Mouse (Mus musculus) urinary bladder, postnatal 10 days (tissue): ENCODE measurements around the gene Dhx16.

ENCODE experiments used
- DNase-seq: peaks from one replicate; pipeline ENCODE4 v3.0.0; 2022; ENCODE audit warnings: low spot score

Gene Dhx16

GRCm38 (mm10) chr17:35859835-35860234 is 19.8 kb upstream of the Dhx16 start:
- no peak for DNase-seq

DNA sequence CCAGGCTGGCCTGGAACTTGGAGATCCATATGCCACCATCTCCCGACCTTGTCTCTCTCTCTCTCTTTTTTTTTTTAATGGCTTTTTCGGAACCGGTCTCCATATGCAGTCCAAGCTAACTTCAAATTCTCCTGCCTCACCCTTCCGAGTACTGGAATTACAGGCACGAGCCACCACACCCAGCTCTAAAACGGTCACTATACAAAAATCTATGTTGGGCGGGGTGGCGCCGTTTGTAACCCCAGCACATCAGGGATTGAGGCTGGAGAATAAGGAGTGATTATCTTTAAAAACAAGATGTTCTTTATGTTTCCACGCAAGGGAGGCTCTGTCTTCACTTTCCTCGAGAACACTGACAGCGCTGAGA is 18.8 kb upstream of the Dhx16 start:
- DNase-seq, result no peak

DNA sequence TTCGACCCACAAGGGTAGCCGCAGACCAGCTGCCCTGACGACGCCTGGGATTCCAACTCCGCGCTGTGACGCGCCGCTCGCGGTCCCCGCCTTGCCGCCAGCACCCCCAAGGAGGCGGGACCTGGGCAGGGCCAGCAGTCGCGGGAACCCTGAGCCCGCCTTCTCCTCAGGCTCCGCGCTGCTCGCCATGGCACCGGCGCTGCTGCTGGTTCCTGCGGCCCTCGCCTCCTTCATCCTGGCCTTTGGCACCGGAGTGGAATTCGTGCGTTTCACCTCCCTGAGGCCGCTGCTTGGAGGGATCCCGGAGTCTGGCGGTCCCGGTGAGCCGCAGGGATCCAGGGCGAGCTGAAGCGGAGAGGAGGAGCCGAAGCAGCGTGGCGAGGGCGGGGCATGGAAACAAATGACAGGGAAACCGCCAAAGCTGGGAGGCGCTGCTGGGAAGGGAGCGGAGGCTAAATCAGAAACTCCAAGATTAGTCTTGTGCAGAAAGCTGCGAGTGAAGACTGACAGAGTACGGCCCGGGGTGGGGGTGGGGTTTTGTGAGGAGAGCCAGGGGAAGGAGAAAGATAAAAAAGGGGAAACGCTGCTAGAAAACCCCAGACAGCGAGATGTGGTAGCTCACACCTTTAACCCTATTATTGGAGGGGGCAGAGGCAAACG is 18.3 kb upstream of the Dhx16 start, which contains the start of gene Nrm:
Gene Nrm (plus strand): TSS at position 121 of the 660 bp plus-strand sequence.
- DNase-seq, result peak; percentile 57

DNA sequence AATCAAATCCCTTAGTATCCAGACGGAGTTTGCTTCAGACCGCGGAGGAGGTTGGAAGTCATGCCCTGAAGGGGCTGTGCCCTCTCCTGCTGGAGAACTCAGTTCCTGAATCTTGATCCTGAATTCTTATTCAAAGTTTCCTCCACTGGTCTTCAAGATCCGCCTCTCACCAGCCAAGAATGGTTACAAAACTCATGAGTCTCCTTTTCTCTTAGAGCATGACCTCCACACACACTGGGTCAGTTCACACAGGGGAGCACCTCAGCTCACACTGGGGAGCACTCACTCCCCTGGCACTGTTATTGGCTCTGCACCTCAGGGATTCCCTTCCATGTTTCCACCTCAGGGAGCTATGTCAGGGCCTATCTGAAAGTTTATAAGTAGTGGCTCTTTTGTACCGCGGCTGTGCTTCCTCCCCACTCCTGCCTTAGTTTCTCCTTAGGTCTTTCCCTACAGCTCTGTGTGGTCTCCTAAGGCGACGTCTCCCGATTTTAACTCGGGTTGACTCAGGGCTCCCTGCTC is 14.7 kb upstream of the Dhx16 start:
- no peak for DNase-seq

DNA sequence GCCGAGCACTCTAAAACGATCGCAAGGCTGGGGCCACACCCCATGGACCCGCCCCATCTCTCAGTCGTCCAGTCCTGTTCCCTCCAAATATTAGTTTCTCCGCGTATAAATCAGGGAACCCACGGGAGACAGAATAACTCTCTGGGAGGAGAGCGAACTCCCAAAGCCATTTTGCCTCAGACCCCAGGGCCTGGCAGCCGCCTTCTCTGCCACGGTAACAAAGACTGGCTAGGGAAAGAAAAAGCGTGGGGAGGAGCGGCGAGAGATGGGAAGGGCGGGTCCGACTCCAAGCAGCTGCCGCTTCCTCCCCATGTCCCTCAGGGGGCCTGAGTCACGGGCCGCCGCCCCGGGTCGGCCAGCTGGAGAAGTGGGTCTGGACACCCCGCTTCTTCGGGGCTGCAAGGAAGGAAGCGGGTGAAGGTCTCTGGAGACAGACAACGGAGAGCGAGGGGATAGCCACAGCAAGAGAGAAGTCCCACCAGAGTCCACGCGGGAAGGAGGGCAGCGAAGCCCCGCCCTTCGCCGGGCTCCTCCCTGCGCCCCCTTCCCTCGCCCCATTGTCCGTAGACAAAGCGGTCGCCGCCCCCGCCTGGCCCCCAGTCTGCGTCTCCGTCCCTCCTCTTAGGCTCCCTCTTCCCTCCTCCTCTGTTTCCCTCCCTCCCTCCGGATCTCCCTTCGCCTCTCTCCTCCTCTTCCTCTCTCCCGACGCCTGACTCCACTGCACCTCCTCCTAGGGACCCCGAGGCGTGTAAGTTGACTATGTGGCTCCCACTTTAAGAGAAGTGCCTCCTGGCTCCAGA is 13.9 kb upstream of the Dhx16 start, which contains the start of gene Ppp1r18:
Gene Ppp1r18 (plus strand): TSS at position 113 of the 800 bp plus-strand sequence.
- DNase-seq, result peak; percentile 58

- no peak for DNase-seq
Measured at GRCm38 (mm10) chr17:35866281-35866831, 13.3 kb upstream of the Dhx16 start.

GRCm38 (mm10) chr17:35866911-35867890 is 12.4 kb upstream of the Dhx16 start:
- no peak for DNase-seq

DNA sequence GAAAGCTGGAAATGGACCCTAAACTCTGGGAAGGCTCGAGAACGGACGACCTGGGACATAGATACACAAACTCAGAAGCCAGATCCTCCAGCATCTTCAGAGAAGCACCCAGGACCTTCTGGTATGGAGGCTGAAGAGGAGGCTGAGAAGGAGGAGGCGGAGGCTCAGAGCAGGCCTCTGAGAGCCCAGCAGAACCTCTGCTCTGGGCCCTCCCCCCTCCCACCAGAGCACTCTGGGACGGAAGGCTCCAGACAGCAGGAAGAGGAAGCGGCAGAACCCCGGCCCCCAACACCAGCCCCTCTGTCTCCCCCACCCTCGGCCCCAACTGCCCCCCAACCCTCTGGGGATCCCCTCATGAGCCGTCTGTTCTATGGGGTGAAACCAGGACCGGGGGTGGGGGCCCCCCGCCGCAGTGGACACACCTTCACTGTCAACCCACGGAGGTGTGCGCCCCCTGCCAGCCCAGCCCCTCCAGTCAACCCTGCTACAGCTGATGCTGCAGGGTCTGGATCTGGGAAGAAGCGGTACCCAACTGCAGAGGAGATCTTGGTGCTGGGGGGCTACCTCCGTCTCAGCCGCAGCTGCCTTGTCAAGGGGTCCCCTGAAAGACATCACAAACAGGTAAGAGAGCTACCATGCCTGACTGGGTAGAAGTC is 11.3 kb upstream of the Dhx16 start:
- no peak for DNase-seq

- no peak for DNase-seq
Measured at GRCm38 (mm10) chr17:35868961-35869345, 10.7 kb upstream of the Dhx16 start.

DNA sequence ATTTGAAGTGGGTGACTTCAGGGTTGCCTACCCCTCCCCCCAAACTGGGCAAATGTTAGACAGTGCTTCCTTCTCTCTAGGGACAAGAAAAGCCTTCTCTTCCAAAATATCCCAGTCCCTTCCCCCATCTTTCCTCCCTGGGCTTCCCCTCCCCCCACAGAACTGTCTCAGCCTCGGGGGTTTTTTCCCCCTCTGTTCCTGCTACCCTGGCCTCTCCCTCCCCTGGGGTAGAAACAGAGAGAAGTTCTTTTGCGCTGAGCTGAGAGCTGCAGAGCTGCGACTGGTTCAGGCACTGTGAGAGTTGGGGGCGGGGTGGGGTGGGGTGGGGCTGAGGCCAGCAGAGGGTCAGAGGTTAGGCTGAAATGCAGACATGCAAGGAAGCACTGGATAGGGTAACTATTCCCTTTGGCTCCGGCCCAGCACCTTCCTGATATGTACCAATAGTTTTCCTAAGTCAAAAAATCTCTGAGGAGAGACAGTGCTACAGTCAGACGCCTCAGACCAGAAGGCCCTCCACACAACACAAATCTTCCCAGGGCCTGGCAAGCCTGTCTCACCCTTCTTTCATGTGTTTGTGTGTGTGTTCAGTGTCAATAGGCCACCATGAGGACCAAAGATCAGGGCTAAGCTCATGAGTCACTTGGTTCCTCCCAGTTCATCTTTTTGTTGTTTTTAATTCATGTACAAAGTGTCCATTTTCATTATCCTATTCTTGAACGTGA is 10.1 kb upstream of the Dhx16 start:
- no peak for DNase-seq

GRCm38 (mm10) chr17:35870151-35870883 is 9.3 kb upstream of the Dhx16 start:
- no peak for DNase-seq

DNA sequence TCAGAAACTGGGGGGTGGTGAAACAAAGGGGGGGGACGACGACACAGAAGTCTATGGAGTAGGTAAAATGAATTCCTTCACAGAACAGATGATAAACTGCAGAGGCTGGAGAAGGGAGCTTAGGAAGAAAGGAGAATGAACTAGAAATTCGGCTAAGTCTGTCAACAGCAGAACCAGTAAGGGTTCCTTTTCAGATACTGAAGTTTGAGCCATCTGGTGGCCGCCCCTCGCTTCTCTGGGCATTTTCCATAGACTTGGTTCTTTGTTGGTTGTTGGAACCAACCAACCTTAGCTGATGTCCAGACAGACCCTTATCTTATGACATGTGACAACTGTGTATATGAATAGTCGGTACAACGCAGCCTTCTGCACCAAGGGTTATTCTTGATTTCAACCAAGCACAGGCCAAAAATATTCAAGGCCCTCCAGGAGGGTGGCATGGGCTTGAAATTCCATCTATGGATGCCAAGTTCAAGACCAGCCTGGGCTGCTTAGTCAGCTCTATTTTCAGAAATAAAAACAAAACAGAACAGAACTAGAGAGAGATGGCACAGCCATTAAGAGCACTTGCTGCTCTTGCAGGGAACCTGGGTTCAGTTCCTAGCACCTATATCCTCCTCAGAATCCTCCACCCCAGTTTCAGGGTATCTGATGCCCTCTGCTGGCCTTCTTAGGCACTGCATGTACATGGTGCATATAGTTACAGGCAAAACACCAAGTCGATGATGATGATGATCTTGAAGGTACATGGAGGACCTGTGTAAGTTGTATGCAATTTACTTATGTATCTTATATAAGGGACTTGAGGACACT is 8.5 kb upstream of the Dhx16 start:
- no peak for DNase-seq

GRCm38 (mm10) chr17:35873774-35874519 is 5.7 kb upstream of the Dhx16 start:
- DNase-seq, result peak; percentile 66

DNA sequence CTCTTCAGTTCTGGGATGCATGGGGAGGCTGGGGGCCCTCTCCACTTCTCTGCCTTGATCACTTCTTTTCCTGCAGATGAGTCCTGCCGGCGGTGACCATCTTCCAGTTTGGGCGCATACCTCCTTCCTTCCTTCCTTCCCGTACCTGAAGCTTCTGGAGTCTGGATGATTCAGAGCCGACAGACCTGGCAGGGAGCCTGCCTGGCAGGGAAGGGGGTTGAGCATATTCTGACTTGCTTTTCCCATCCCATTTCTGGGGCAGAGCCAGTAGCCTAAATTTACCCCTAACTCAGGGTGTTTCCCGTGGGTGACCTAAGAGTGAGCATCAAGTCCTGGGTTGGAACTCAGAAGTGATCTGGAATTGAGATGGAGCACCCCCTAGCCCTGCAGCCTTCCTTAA is 4.9 kb upstream of the Dhx16 start:
- DNase-seq, result no peak

DNA sequence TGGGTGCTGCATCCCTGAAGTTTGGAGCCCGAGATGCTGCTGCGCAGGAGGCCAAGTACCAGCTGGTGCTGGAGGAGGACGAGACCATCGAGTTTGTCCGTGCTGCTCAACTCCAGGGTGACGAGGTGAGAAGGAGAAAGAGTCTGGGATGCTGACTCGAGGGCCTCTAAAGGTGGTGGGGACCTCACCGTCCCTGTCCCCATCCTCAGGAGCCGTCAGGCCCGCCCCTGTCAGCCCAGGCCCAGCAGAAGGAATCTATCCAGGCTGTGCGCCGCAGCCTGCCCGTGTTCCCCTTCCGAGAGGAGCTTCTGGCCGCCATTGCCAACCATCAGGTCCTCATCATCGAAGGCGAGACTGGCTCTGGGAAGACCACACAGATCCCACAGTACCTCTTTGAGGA is 3.3 kb downstream of the Dhx16 start:
- no peak for DNase-seq

DNA sequence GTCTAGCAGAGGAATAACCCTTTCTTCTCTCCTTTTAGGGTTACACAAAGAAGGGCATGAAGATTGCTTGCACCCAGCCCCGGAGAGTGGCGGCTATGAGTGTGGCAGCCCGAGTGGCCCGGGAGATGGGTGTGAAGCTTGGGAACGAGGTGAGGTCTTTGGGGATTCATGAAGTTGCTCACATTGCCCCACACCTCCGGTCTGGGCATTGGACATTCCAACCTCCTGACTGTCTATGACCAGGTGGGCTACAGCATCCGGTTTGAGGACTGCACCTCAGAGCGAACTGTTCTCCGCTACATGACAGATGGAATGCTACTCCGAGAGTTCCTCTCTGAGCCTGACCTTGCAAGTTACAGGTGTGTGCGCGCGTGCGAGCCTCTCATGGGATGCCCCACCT is 4.2 kb downstream of the Dhx16 start:
- DNase-seq, result no peak

DNA sequence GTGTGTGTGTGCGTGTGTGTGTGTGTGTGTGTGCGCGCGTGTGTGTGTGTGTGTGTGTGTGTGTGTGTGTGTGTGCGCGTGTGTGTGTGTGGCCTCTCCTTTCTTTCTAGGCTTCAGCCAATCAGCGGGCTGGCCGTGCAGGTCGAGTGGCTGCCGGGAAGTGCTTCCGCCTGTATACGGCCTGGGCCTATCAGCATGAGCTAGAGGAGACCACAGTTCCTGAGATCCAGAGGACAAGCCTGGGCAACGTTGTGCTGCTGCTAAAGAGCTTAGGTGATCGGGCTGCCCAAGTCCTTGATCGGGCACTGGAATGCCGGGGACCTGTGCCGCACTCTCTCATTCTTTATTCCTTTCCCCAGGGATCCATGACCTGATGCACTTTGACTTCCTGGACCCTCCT is 8.1 kb downstream of the Dhx16 start:
- no peak for DNase-seq
